Mouse (Mus musculus) kidney, embryonic 14.5 days (tissue): ENCODE data around the gene Nbl1. TPM values are rescaled to one million over a fixed set of nuclear protein-coding genes. Genes with fewer than 3 reads are reported as not detected.

Source experiments
- ATAC-seq: fragments of 200-750 bp; cut with Nextera tagmentation; 2 replicates; pipeline ENCODE4 v1.8.0; 2017; ENCODE audit warnings: moderate number of reproducible peaks, mild to moderate bottlenecking, moderate TSS enrichment, moderate library complexity; ENCODE audit not compliant: low FRiP score, low TSS enrichment
- H3K27ac ChIP-seq: fragments of 300-500 bp; sonication (generic); 2 replicates; pipeline ENCODE4 v1.5.1; 2014; ENCODE audit warnings: low read depth, mild to moderate bottlenecking, low read length, moderate library complexity, mixed read lengths
- H3K27me3 ChIP-seq: fragments of 300-500 bp; sonication (generic); 2 replicates; pipeline ENCODE4 v1.6.1; 2014; ENCODE audit warnings: mild to moderate bottlenecking, low read length; ENCODE audit not compliant: control insufficient read depth, insufficient read depth
- H3K36me3 ChIP-seq: fragments of 300-500 bp; sonication (generic); 2 replicates; pipeline ENCODE4 v1.6.1; 2014; ENCODE audit warnings: low read length, mixed read lengths; ENCODE audit not compliant: control insufficient read depth, insufficient read depth
- H3K4me1 ChIP-seq: fragments of 300-500 bp; sonication (generic); 2 replicates; pipeline ENCODE4 v1.6.1; 2014; ENCODE audit warnings: low read length, mixed read lengths; ENCODE audit not compliant: control insufficient read depth, insufficient read depth
- H3K4me2 ChIP-seq: fragments of 300-500 bp; sonication (generic); replicated peaks from 2 replicates; pipeline ENCODE4 v1.6.1; 2014; ENCODE audit warnings: low read depth, mild to moderate bottlenecking, low read length
- H3K4me3 ChIP-seq: fragments of 300-500 bp; sonication (generic); 2 replicates; pipeline ENCODE4 v1.5.1; 2014; ENCODE audit warnings: mild to moderate bottlenecking, low read length
- H3K9ac ChIP-seq: fragments of 300-500 bp; sonication (generic); 2 replicates; pipeline ENCODE4 v1.6.1; 2014; ENCODE audit warnings: low read depth, mild to moderate bottlenecking, low read length, moderate library complexity
- H3K9me3 ChIP-seq: fragments of 300-500 bp; sonication (generic); 2 replicates; pipeline ENCODE4 v1.6.1; 2016; ENCODE audit warnings: low read length; ENCODE audit not compliant: control insufficient read depth
- WGBS: fragments of 180-500 bp; shearing (Covaris S2); extraction: QIAGEN DNeasy Blood & Tissue Kit; methylation state at CpG from one replicate; pipeline ENCODE4 v1.1.7; 2014; 5-methylcytosine and 5-hydroxymethylcytosine counted together
- polyA plus RNA-seq: library from polyadenylated mRNA; unstranded; fragments of >200 nt; fragmentation: Nextera tagmentation; extraction: Ambion mirVana; gene quantifications from 2 replicates; pipeline ENCODE4 v1.2.1, GENCODE M21; 2014

The Nbl1 gene
- polyA plus RNA-seq, 1 experiment from 2014 or later: 22.3 TPM

DNA sequence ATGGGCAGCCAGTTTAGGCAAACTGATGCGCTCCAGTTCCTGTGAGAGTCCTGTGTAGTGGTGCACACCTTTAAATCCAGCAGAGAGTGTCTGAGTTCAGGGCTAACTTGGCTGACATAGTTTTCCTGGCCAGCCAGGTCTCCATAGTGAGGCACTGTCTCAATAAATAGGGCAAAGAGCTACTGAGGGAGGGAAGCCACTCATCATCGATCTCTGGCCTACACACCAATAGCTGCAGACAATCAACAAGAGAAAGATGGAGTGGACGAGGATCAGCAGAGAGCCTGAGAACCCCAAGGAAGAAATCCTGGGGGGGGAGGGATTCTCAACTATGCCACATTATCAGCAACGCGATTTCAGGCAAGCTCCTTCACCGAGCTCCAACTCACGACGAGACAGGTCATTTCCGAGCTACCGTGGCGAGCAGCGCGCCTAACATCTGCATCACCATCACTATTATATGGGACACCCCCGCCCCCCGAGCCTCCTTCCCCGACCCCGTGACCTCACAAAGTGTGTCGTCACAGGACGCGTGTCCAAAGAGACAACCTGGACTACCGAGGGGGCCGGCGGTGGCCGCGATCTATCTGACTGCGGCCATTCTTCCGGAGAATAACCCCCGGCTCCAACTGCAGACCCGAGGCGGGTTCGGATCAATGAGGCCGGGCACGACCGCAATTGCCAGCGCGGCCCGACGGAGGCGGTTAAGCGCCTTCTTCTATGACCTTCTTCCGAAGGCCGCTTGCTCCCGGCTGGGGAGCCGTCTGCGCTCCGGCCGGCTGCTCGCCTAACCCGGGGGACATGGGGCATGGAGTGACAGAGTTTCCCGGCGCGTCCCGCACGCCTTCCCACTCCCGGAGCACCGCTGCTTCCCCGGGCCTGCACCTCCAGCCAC lies 37.3 kb upstream of the Nbl1 start:
- no peaks in the 10 kb centered on the region for H3K36me3 ChIP-seq
- peak overlapping the region; percentile 51 for H3K27ac ChIP-seq
- 2% methylated on average over 56 of the region's 57 CpGs for whole genome bisulfite sequencing
- H3K27me3 ChIP-seq: no peaks in the 10 kb centered on the region
- peaks cover 14% of the 10 kb centered on the region for H3K4me1 ChIP-seq
- peak; percentile 56 for ATAC-seq
- peak overlapping the region; percentile 70 for H3K4me3 ChIP-seq
- peak overlapping the region; percentile 79 for H3K9ac ChIP-seq
- H3K9me3 ChIP-seq: no peaks in the 10 kb centered on the region
- H3K4me2 ChIP-seq: peak overlapping the region; percentile 50

DNA sequence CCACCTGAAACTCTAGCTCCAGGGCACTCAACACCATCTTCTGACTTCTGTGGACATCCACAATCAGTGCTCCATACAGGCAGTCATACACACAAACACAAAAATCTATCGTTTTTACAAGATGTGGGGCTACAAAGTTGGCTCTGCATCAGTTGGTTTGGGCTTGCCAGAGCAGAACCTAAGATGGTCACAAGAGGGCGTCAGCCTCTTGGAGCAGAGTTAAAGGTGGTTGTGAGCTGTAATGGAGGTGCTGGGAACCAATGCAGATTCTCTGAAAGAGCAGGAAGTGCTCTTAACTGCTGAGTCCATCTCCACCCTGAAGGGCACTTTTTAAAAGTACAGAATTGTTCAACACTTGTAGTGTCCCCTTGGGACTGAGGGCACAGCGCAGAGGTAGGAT lies 33.7 kb upstream of the Nbl1 start:
- Histone ChIP-seq H3K36me3 (no peaks in the 10 kb centered on the region), H3K4me2 (no peak overlapping the region), H3K9ac (no peak overlapping the region), H3K27ac (no peak overlapping the region), H3K4me3 (no peak overlapping the region), H3K9me3 (no peaks in the 10 kb centered on the region), H3K27me3 (no peaks in the 10 kb centered on the region), H3K4me1 (peaks cover 11% of the 10 kb centered on the region)
- ATAC-seq: no peak
- WGBS: 98% methylated on average over 3 of the region's 3 CpGs

DNA sequence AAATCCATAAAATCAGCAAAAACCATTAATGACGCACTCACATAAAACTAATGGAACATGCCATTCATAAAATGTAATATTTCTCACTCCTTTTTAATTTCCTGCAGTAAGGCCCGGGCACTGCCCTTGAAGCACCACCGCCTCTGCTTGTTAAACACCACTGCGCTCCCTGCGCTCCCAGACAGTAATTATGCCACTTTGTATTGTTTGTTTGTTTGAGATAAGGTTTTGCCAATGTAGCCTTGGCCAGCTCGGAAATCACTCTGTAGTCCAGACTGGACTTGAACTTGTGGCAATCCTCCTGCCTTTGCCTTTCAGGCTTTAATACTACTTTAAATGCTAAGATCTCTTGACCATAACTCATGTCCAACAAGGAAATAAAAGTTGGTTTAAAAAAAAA lies 32.1 kb upstream of the Nbl1 start:
- H3K36me3 ChIP-seq: no peaks in the 10 kb centered on the region
- WGBS: 86% methylated on average over 6 of the region's 6 CpGs
- no peak overlapping the region for H3K9ac ChIP-seq
- no peaks in the 10 kb centered on the region for H3K27me3 ChIP-seq
- no peak for ATAC-seq
- H3K9me3 ChIP-seq: no peaks in the 10 kb centered on the region
- H3K4me2 ChIP-seq: no peak overlapping the region
- peaks cover 17% of the 10 kb centered on the region for H3K4me1 ChIP-seq
- H3K4me3 ChIP-seq: no peak overlapping the region
- no peak overlapping the region for H3K27ac ChIP-seq

DNA sequence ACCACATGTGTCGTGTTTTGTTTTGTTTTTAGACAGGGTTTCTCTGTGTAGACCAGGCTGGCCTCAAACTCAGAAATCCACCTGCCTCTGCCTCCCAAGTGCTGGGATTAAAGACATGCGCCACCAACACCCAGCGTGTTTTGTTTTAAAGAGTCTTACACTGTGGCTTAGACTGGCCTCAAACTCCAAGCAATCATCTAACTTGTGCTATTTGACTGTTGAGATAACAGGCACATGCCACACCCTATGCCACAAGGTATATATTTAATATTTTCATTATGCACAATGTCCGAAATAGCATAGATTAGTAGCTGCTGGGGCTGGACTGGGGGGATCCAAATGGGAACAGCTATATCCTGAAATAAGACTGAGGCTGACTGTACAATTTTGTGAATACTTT lies 29.8 kb upstream of the Nbl1 start:
- no peak for ATAC-seq
- Histone ChIP-seq H3K4me1 (peaks cover 9% of the 10 kb centered on the region), H3K27me3 (no peaks in the 10 kb centered on the region), H3K27ac (no peak overlapping the region), H3K4me2 (no peak overlapping the region), H3K36me3 (no peaks in the 10 kb centered on the region), H3K9me3 (no peaks in the 10 kb centered on the region), H3K4me3 (no peak overlapping the region), H3K9ac (no peak overlapping the region)
- WGBS: 89% methylated on average over 4 of the region's 4 CpGs

DNA sequence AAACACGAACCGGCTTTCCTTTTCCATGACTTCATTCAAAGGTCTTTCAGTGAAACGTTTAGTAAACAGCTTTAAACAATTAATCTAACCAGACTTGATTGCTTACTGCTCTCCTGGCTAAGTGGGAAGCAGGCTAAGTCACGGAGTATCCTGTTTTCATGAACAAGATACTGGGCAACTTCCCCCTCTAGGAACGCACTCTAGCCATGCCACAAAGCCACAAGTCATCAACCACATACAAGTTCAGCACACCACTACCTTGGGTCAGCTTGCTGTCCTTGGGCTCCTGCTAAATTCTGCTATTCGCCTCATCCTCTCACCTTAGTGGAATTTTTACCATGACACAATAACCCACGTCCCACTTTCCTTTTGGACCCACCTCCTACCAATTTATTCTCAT lies 28.2 kb upstream of the Nbl1 start:
- Histone ChIP-seq H3K9ac (no peak overlapping the region), H3K4me2 (no peak overlapping the region), H3K9me3 (no peaks in the 10 kb centered on the region), H3K4me3 (no peak overlapping the region), H3K27ac (no peak overlapping the region), H3K27me3 (no peaks in the 10 kb centered on the region), H3K4me1 (peaks cover 9% of the 10 kb centered on the region), H3K36me3 (no peaks in the 10 kb centered on the region)
- WGBS: 71% methylated on average over 7 of the region's 7 CpGs
- no peak for ATAC-seq

DNA sequence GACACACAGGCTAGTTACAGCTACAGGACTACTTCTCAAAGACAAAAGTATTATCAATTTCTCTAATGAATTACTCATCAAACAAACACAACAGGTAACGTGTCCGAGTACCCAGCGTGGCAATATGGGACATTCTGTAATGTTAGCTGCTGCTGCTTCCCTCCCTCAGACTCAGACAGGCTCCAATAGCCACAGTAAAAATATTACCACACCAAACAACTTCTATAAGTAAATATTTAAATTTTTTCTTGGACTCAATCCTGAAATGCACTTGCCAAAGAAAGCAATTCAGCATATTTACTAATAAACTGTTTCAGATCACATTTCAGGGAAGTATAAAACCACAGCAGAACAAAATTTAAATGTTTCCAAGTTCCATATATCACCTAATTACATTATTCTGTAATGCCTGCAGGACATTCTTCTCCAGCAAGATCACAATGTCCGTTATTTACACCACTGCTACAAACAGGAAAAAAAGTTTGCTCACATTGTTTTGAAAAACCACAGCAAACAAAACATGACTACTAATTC lies 27.6 kb upstream of the Nbl1 start:
- Histone ChIP-seq H3K9me3 (no peaks in the 10 kb centered on the region), H3K27me3 (no peaks in the 10 kb centered on the region), H3K36me3 (no peaks in the 10 kb centered on the region), H3K4me3 (no peak overlapping the region), H3K9ac (no peak overlapping the region), H3K4me1 (peaks cover 9% of the 10 kb centered on the region), H3K4me2 (no peak overlapping the region), H3K27ac (no peak overlapping the region)
- no peak for ATAC-seq
- 46% methylated on average over 4 of the region's 4 CpGs for WGBS

DNA sequence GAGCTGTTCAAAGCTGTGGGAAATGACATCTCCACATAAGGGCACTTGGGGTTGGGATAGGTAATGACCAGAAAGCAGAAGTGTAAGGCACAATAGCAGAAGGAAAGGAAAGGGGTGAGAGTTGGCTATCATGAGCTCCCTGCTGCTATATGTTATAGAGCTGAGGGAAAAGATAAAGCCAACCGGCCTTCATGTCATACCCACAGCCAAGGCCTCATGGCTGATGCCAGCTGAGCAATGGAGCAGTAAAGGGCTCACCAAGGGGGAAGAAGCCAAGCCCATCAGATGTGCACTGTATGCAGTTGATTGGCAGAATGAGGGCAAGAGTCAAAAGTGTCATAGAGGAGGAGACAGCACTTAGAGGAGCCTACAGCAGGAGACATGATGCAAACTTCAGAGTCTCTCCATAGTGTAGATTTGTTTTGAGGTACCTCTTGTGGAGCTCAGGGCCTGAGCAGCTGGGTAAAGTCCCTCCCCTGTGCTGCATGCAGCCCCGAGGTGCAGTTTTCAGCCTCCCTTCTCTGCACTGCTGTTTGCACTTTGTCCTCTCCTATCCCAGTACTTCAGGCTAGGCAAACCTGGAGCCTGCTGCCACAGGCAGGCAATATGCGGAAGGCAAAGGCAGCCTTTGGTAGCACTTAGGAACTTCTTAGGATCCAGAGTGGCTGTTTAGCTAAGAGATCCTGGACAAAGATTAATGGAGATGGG lies 23.7 kb upstream of the Nbl1 start:
- H3K4me2 ChIP-seq: no peak overlapping the region
- H3K9ac ChIP-seq: no peak overlapping the region
- WGBS: 84% methylated on average over 3 of the region's 3 CpGs
- ATAC-seq: no peak; the same call in 1 of the 2 replicates
- H3K27me3 ChIP-seq: no peaks in the 10 kb centered on the region
- H3K4me1 ChIP-seq: peaks cover 18% of the 10 kb centered on the region
- no peaks in the 10 kb centered on the region for H3K36me3 ChIP-seq
- no peak overlapping the region for H3K27ac ChIP-seq
- H3K9me3 ChIP-seq: no peaks in the 10 kb centered on the region
- no peak overlapping the region for H3K4me3 ChIP-seq

DNA sequence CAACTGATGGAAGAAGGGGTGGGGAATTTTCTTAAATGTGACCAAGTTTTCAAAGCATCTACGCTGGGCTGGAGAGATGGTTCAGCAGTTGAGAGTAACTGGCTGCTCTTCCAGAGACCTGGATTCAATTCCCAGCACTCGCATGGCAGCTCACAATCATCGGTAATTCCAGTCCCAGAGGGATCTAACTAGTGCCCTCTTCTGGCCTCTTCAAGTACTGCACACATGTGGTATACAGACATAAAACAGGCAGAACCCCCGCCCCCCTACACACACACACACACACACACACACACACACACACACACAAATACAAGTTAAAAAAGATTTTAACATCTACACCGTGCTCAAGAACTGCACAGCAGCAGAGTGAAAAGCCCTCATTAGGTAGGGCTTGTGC lies 22.9 kb upstream of the Nbl1 start:
- Histone ChIP-seq H3K4me1 (peaks cover 25% of the 10 kb centered on the region), H3K4me2 (no peak overlapping the region), H3K36me3 (no peaks in the 10 kb centered on the region), H3K4me3 (no peak overlapping the region), H3K9ac (no peak overlapping the region), H3K27ac (no peak overlapping the region), H3K9me3 (no peaks in the 10 kb centered on the region), H3K27me3 (no peaks in the 10 kb centered on the region)
- WGBS: 92% methylated on average over 5 of the region's 5 CpGs
- ATAC-seq: no peak

DNA sequence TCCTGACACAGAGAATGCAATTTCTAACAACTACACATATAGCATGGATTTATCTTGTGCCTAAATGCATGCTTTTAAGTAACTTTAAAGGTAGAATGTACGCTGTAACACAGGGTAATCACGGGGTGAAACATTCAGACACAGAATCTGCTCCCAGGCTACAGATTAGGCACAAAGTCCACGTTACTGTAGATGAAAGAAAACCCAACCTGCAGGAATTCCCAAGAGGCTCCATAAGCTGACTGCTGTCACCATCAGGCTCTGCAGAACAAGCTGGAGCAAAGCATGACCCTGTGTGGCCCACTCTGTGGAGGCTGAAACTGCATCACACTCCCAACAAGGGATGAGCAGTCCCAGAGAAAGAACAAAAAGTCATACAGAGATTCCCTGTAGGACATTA lies 19.7 kb upstream of the Nbl1 start:
- no peak overlapping the region for H3K27ac ChIP-seq
- WGBS: 72% methylated on average over 3 of the region's 3 CpGs

More for the DNA sequence above, 19.7 kb upstream of the Nbl1 start:
- Histone ChIP-seq H3K27me3 (no peaks in the 10 kb centered on the region), H3K9ac (no peak overlapping the region), H3K4me1 (peaks cover 21% of the 10 kb centered on the region), H3K36me3 (no peaks in the 10 kb centered on the region), H3K9me3 (no peaks in the 10 kb centered on the region), H3K4me3 (no peak overlapping the region), H3K4me2 (no peak overlapping the region)
- no peak for ATAC-seq
